Mouse (Mus musculus) T-helper 17 cell (primary cell): Measurements from ENCODE around the gene Vmn2r86.
"Not testable (repeated sequence)": the region's sequence is repeated elsewhere in the genome, so short reads cannot be mapped to it uniquely, and the experiment has no call there.

Experiments used
- in situ Hi-C, 2 experiments: fragments of 300-600 bp; cut with MboI, MseI; formaldehyde crosslinking; loops; 1 replicate in 1 of 2; 2 replicates in 1 of 2; pipeline ENCODE4 v1.15.1; 2025; ENCODE audit warnings: high pct_unique_total_duplicates in 2 of 2

Gene Vmn2r86

DNA sequence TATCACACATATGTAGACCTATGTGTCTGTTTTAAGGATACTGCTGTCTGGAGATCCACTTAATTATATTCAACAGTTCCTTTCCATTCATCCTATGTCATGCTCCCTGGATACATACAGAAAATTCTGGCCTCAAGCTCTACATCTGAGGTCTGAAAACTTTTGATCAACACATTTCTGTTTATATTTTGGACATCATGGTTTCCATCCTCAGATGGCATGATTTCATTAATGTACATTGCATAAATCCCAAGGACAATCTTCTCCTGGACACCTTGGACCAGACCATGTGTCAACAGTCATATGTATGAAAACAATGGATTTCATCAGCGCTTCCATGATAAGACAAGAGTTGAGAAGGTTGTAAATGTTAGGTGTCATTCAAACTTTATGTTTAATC lies at the start of gene Vmn2r86:
Vmn2r86 (minus strand) TSS at position 101 of the 400 bp plus-strand sequence.
- in situ Hi-C loops: not testable (repeated sequence)

DNA sequence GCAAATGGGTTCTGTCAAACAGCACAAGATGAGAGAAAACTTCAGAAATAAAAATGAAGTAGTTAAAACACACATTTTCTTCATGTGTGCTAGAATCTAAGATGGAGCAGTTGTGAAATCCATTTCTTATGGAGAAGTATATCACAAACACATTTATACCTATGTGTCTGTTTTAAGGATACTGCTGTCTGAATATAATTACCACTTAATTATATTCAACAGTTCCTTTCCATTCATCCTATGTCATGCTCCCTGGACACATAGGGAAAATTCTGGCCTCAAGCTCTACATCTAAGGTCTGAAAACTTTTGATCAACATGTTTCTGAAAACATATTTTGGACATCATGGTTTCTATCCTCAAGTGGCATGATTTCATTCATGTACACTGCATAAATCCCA lies 41.4 kb upstream of the Vmn2r86 start, which contains the start of gene Vmn2r87:
Vmn2r87 (minus strand) TSS at position 101 of the 400 bp plus-strand sequence.
- in situ Hi-C loops: no loop called here

DNA sequence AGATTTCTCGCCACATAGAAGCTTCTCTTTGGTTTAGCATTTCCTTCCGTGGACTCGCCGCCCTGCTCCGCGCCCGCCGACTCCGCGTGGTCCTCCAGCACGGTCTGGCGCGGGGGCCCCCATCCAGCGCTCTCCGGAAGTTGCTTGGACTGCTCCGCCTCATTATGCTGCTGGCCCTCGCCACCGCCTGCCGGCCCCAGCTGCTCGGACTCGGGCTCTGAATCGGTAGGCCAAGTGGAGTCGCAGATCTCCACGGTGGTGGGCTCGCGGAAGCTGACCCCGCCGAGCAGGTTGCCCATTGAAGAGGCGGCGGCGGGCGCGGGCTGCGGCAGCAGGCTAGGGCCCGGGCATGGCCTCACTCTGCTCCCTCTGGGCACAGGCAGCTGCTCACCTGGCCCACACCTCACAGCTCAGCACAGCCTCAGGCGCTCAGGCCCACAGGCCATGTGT lies 14.5 kb upstream of the Vmn2r86 start:
- in situ Hi-C loops: no loop called here

DNA sequence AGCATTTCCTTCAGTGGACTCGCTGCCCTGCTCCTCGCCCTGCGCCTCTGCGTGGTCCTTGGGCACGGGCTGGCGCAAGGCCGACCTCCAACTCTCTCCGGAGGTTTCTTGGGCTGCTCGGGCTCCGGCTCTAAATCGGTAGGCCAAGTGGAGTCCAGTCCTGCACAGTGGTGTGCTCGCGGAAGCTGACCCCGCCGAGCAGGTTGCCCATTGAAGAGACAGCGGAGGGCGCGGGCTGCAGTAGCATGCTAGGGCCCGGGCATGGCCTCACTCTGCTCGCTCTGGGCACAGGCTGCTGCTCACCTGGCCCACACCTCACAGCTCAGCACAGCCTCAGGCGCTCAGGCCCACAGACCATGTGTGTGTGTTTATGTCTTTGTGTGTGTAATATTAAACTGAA lies 11.1 kb downstream of the Vmn2r86 start:
- in situ Hi-C loops: loop anchor here in 1 of 2 experiments (5.0 kb wide), 1 partner anchor 1232 kb away; no protein-coding TSS in a partner anchor

DNA sequence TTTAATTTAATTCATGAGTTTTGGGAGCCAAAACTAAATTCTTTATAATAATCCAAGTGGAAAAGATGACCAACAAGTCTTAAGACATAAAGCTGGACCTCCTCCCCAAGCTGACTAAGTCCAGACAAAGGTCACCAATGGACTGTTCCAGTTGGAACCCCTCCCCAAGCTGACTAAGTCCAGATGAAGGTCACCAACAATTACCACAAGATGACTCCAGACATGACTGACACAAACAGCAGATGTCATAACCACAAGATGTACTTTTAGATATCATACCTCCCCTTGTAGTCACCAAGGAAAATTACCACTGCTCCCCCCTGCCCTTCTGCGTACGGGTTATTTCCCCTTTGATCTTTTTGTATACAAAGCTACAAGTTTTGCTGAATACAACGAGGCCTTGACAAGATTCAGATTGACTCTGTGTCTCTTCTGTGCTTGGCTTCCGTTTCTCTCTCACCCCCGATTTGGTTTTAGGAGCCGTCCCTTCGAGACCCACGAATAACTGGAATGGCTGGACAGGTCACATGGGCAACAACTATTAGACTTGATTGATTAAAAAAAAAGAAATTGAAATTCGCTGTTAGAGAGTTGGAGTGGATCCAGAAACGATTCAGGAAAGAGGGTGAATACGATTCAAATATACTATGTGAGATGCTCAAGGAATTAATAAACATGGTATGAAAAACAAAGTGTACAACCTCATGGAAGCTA lies 21.5 kb downstream of the Vmn2r86 start:
- in situ Hi-C loops: loop anchor here in 1 of 2 experiments (5.0 kb wide), 1 partner anchor 37 kb away; no protein-coding TSS in a partner anchor

GRCm38 (mm10) chr10:130429603-130430002 lies 26.2 kb downstream of the Vmn2r86 start, which contains the start of gene Vmn2r85:
Gene Vmn2r85, minus strand, starts transcription at chr10:130429703.
- in situ Hi-C loops: loop anchor here in 1 of 2 experiments (5.0 kb wide), 1 partner anchor 32 kb away; no protein-coding TSS in a partner anchor

- in situ Hi-C loops: not testable (repeated sequence)
These were observed 33.5 kb downstream of the Vmn2r86 start for GRCm38 (mm10) chr10:130422368-130422767.

DNA sequence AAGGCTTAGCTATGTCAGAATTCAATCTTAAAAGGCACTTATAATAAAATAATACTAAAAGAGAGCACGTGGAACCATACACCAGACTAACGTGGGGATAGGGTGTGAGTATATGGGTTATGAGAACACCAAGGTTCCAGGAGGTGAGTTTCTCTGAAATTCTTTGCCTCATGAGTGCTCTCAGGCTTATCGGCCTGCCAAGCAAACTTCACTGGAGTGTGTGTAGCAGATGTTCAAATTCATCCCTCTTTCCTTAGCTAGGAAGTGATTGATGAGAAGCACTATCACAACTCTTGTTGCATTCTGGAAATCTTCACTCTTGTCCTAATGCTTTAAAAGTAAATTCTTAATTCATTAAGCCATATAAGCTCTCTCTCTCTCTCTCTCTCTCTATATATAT lies 35.4 kb downstream of the Vmn2r86 start:
- in situ Hi-C loops: no loop called here

DNA sequence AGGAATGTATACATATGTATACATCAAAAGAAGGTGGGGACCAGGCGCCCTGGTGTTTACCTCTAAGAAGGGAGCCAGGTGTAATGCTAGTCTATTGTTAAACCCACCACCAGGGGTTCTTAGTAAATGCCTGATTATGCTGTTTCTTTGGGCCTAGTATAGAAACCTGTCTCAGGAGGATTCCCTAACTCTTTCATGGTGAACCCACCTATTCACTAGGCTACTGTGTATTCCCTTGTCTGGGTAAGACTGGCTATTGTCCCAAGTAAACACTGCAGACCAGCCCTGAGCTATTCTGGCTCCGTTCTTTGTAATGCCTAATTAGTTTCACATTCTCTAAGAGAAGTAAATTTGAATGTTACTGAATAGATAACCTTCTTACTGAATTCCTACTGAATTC lies 35.9 kb downstream of the Vmn2r86 start:
- in situ Hi-C loops: not testable (repeated sequence)

DNA sequence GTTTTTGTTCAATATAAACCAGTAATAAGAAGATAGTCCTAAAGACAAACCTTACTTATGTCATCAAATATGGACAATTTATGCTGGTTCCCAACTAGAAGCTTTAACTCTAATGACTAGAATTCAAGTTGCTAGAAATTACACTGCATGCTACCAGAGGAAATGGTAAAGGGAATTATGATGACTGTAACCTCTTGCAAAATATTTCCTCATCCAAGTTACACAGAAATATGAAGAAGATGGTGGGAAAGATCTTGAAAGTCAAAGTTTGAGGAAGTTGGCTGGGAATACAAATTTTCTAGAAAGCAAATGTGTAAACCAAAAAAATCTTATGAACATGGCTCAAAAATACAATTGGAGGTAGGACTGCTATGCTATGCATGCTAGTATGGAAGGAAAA lies 39.5 kb downstream of the Vmn2r86 start:
- in situ Hi-C loops: not testable (repeated sequence)

DNA sequence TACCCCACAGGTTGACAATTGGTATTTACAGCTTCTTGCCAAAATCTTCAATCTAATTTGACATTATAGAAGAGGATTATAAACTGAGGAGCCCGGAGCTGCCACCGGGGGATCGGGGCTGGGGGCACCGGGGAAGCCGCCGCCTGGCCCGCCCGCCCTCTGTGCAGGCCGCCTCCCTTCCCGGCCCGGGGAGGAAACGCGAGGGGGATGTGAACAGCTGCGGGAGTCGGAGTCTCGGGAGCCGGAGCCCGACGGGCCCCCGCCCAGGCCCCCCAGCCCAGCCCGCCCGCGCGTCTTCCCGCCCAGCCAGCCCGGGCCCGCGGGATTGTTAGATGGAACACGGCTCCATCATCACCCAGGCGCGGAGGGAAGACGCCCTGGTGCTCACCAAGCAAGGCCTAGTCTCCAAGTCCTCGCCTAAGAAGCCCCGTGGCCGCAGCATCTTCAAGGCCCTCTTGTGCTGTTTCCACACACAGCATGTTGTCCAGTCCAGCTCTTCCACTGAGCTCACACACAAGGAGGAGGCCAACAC lies 43.6 kb downstream of the Vmn2r86 start:
- in situ Hi-C loops: not testable (repeated sequence)

- in situ Hi-C loops: no loop called here
These were observed 61.6 kb downstream of the Vmn2r86 start, which contains the start of gene Vmn2r84 for GRCm38 (mm10) chr10:130394232-130394631. Gene Vmn2r84, minus strand, starts transcription at chr10:130394332.
